Mouse (Mus musculus) cerebellum, adult 2 months (tissue): Measurements from ENCODE around the gene Clmn. TPM values are rescaled to one million over a fixed set of nuclear protein-coding genes. Genes with fewer than 3 reads are reported as not detected.
"Not testable (repeated sequence)": the region's sequence is repeated elsewhere in the genome, so short reads cannot be mapped to it uniquely, and the experiment has no call there.

ENCODE experiments used
- DNase-seq, 2 experiments: peaks; one replicate each; pipeline ENCODE4 v3.0.0; 2021
- H3K27ac ChIP-seq: fragments of 200-500 bp; 2 replicates; pipeline ENCODE4 v1.5.1; 2012; ENCODE audit warnings: low read length, control low read depth, inconsistent platforms; ENCODE audit not compliant: insufficient read depth
- H3K27me3 ChIP-seq: fragments of 200-500 bp; 2 replicates; pipeline ENCODE4 v1.6.1; 2012; ENCODE audit warnings: inconsistent platforms, mild to moderate bottlenecking, low read length, moderate library complexity; ENCODE audit not compliant: control insufficient read depth, insufficient read depth
- H3K4me1 ChIP-seq: fragments of 200-500 bp; 2 replicates; pipeline ENCODE4 v1.6.1; 2011; ENCODE audit warnings: low read length; ENCODE audit not compliant: control insufficient read depth, insufficient read depth
- H3K4me3 ChIP-seq: fragments of 200-500 bp; replicated peaks from 2 replicates; pipeline ENCODE3; 2011; ENCODE audit warnings: mild to moderate bottlenecking, low read depth, low read length, control low read depth; ENCODE audit not compliant: insufficient read depth
- CTCF ChIP-seq: fragments of 200-500 bp; IDR thresholded peaks from 2 replicates; pipeline ENCODE4 v1.5.1; 2011; ENCODE audit warnings: low read depth, mild to moderate bottlenecking, control low read depth, low read length, moderate library complexity, borderline replicate concordance; ENCODE audit not compliant: insufficient read depth
- POLR2A ChIP-seq: fragments of 200-500 bp; IDR thresholded peaks from 2 replicates; pipeline ENCODE4 v1.6.1; 2011; ENCODE audit warnings: low read length, control low read depth, borderline replicate concordance; ENCODE audit not compliant: insufficient read depth
- whole genome bisulfite sequencing: fragments of 180-500 bp; shearing (Covaris S2); methylation state at CpG from one replicate; pipeline ENCODE4 v1.1.7; 2018; 5-methylcytosine and 5-hydroxymethylcytosine counted together
- polyA plus RNA-seq: library from polyadenylated mRNA; depleted of rRNA; stranded (reverse); fragments of >200 nt; gene quantifications from 2 replicates; pipeline ENCODE4 v1.2.3, GENCODE M21; 2012

The Clmn gene
- polyA plus RNA-seq, 1 experiment: 30.6 TPM

DNA sequence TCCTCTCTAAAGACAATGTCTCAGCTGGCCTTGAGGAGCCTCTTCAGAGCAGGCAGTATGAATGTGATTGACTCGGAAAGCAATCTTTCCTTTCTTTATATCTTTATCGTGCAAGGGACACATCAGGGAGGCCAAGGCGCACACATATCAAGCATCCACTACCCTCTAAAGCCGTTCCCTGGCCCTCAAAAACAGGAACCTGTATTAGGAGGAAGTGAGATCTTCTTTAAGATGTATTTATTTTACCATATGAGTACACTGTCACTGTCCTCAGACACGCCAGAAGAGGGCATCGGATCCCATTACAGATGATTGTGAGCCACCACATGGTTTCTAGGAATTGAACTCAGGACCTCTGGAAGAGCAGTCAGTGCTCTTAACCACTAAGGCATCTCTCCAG, 122.6 kb downstream of the Clmn start:
- H3K4me3 ChIP-seq: no peak overlapping the region
- WGBS: 79% methylated on average over 6 of the region's 6 CpGs
- TF ChIP-seq CTCF: no peak
- TF ChIP-seq POLR2A: no peak
- no peak overlapping the region for H3K27ac ChIP-seq
- H3K27me3 ChIP-seq: no peaks in the 10 kb centered on the region
- DNase-seq: no peak
- peaks cover 7% of the 10 kb centered on the region; the same call in 1 of the 2 replicates for H3K4me1 ChIP-seq

- Histone ChIP-seq H3K4me1 (peaks cover 5% of the 10 kb centered on the region; the same call in 1 of the 2 replicates), H3K4me3 (no peak overlapping the region), H3K27ac (no peak overlapping the region), H3K27me3 (no peaks in the 10 kb centered on the region)
- 80% methylated on average over 12 of the region's 12 CpGs for WGBS
- no peak for TF ChIP-seq CTCF
- no peak for TF ChIP-seq POLR2A
- DNase-seq: no peak
Measured at GRCm38 (mm10) chr12:104740841-104741787, 123.8 kb downstream of the Clmn start.

DNA sequence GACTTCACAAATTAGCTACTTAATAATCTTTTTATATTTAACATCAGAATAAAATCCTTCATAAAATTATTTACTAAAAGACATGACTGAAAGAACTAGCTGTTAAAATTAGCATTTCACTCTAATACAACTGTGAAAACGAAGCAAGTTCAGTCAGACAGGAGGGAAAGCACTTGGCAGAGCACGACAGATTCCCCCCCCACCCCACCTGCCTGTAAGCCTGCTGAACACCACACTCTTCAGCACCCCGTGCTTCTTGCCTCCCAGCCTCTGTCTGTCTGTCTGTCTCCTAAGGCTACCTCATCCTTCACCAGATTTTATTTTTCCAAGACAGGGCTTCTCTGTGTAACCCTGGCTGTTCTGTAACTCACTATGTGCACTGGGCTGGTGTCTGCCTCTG, 125.9 kb downstream of the Clmn start:
- Histone ChIP-seq H3K4me1 (peaks cover 5% of the 10 kb centered on the region; the same call in 1 of the 2 replicates), H3K27me3 (no peaks in the 10 kb centered on the region), H3K27ac (no peak overlapping the region), H3K4me3 (no peak overlapping the region)
- TF ChIP-seq POLR2A (no peak), CTCF (no peak)
- WGBS: 22% methylated on average over 3 of the region's 3 CpGs
- no peak for DNase-seq

GRCm38 (mm10) chr12:104738446-104738845, 126.4 kb downstream of the Clmn start:
- 76% methylated on average over 9 of the region's 9 CpGs for WGBS
- Histone ChIP-seq H3K27me3 (no peaks in the 10 kb centered on the region), H3K27ac (no peak overlapping the region), H3K4me3 (no peak overlapping the region), H3K4me1 (peaks cover 5% of the 10 kb centered on the region; the same call in 1 of the 2 replicates)
- no peak for DNase-seq
- no peak for TF ChIP-seq CTCF
- TF ChIP-seq POLR2A: no peak

GRCm38 (mm10) chr12:104737666-104738065, 127.2 kb downstream of the Clmn start:
- Histone ChIP-seq H3K27ac (no peak overlapping the region), H3K27me3 (no peaks in the 10 kb centered on the region), H3K4me1 (peaks cover 3% of the 10 kb centered on the region; the same call in 1 of the 2 replicates), H3K4me3 (no peak overlapping the region)
- WGBS: 64% methylated on average over 10 of the region's 10 CpGs
- no peak for DNase-seq
- no peak for TF ChIP-seq CTCF
- TF ChIP-seq POLR2A: no peak

DNA sequence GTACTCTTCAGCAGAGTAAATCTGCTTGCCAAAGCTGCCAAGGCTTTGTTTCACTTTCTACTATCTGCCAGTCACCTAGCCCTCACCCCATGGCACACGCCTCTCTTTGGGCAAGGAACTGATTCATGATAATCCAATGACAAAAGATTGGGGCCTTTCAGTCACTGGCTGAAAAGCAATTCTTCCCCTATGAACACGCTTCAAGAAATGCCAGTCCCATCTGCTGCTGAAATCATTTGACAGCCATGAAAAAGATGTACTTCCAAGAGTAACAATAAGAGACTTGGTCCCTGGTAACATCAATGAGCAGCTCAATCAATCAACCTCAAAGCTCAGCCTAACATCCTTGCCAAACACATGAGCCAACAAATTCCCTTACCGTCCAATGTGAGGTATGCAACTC, 128.9 kb downstream of the Clmn start:
- no peak for DNase-seq
- Histone ChIP-seq H3K27me3 (no peaks in the 10 kb centered on the region), H3K4me1 (peaks cover 3% of the 10 kb centered on the region; the same call in 1 of the 2 replicates), H3K27ac (no peak overlapping the region), H3K4me3 (no peak overlapping the region)
- WGBS: 51% methylated on average over 3 of the region's 3 CpGs
- TF ChIP-seq POLR2A (no peak), CTCF (no peak)

- Histone ChIP-seq H3K4me3 (no peak overlapping the region), H3K27ac (no peak overlapping the region), H3K4me1 (no peaks in the 10 kb centered on the region), H3K27me3 (no peaks in the 10 kb centered on the region)
- no peak for TF ChIP-seq POLR2A
- TF ChIP-seq CTCF: no peak
- DNase-seq: no peak
Measured at GRCm38 (mm10) chr12:104733165-104733564, 131.7 kb downstream of the Clmn start.

- no peak for TF ChIP-seq CTCF
- no peaks in the 10 kb centered on the region for H3K4me1 ChIP-seq
- no peak overlapping the region for H3K4me3 ChIP-seq
- no peak overlapping the region for H3K27ac ChIP-seq
- no peak for DNase-seq
- whole genome bisulfite sequencing: 49% methylated on average over 3 of the region's 3 CpGs
- no peaks in the 10 kb centered on the region for H3K27me3 ChIP-seq
Measured at GRCm38 (mm10) chr12:104731782-104732181, 133.1 kb downstream of the Clmn start.

GRCm38 (mm10) chr12:104726436-104726835, 138.4 kb downstream of the Clmn start:
- H3K27ac ChIP-seq, H3K4me3 ChIP-seq, H3K4me1 ChIP-seq, DNase-seq, H3K27me3 ChIP-seq: not testable (repeated sequence)
- 86% methylated on average over 2 of the region's 2 CpGs for WGBS
